Mouse (Mus musculus): ENCODE results near the gene Gm5127.

Gm5127 gene

GRCm38 (mm10) chrX:106582886-106583285 is at the start of gene Gm5127:
TSS of gene Gm5127 (plus strand) at chrX:106583186.
- no peak for DNase-seq

GRCm38 (mm10) chrX:106536359-106536758 is 46.6 kb upstream of the Gm5127 start:
- no peak for DNase-seq

- no peak for DNase-seq
Measured at GRCm38 (mm10) chrX:106555457-106555856, 27.5 kb upstream of the Gm5127 start.

- no peak for DNase-seq
Measured at GRCm38 (mm10) chrX:106578966-106579365, 4.0 kb upstream of the Gm5127 start.

- no peak for DNase-seq
Measured at GRCm38 (mm10) chrX:106580410-106580809, 2.6 kb upstream of the Gm5127 start.

- DNase-seq: no peak
Measured at GRCm38 (mm10) chrX:106582197-106582596, 789 bp upstream of the Gm5127 start.

GRCm38 (mm10) chrX:106593914-106594313 is 10.9 kb downstream of the Gm5127 start:
- no peak for DNase-seq

GRCm38 (mm10) chrX:106595904-106596303 is 12.9 kb downstream of the Gm5127 start:
- no peak for DNase-seq

GRCm38 (mm10) chrX:106602574-106603258 is 19.7 kb downstream of the Gm5127 start:
- DNase-seq: peak; percentile 0

GRCm38 (mm10) chrX:106603386-106603785 is 20.4 kb downstream of the Gm5127 start, which contains the start of gene Cysltr1:
TSS of gene Cysltr1 (minus strand) at chrX:106603679.
- peak; percentile 0 for DNase-seq

- DNase-seq: no peak
Measured at GRCm38 (mm10) chrX:106622512-106622911, 39.5 kb downstream of the Gm5127 start.

GRCm38 (mm10) chrX:106623667-106624066 is 40.7 kb downstream of the Gm5127 start:
- DNase-seq: no peak

- no peak for DNase-seq
Measured at GRCm38 (mm10) chrX:106628514-106628913, 45.5 kb downstream of the Gm5127 start.

GRCm38 (mm10) chrX:106633543-106633942 is 50.6 kb downstream of the Gm5127 start:
- DNase-seq: no peak

GRCm38 (mm10) chrX:106634799-106635541 is 52.0 kb downstream of the Gm5127 start:
- no peak for DNase-seq

- no peak for DNase-seq
Measured at GRCm38 (mm10) chrX:106662101-106662500, 79.1 kb downstream of the Gm5127 start.

- no peak for DNase-seq
Measured at GRCm38 (mm10) chrX:106704590-106704989, 121.6 kb downstream of the Gm5127 start.

GRCm38 (mm10) chrX:106717160-106717559 is 134.2 kb downstream of the Gm5127 start:
- DNase-seq: no peak

GRCm38 (mm10) chrX:106742241-106742640 is 159.3 kb downstream of the Gm5127 start:
- no peak for DNase-seq

- DNase-seq: no peak
Measured at GRCm38 (mm10) chrX:106755272-106755671, 172.3 kb downstream of the Gm5127 start.
